Mouse (Mus musculus) megakaryocyte, adult 5-6 weeks (primary cell): Measurements from ENCODE around the gene Rab44. TPM values are rescaled to one million over a fixed set of nuclear protein-coding genes. Genes with fewer than 3 reads are reported as not detected.
"Not testable (repeated sequence)": the region's sequence is repeated elsewhere in the genome, so short reads cannot be mapped to it uniquely, and the experiment has no call there.

Experiments used
- ATAC-seq: 2 replicates; pipeline ENCODE4 v1.8.0; 2016; ENCODE audit warnings: mild to moderate bottlenecking, inconsistent platforms; ENCODE audit not compliant: poor library complexity, severe bottlenecking
- total RNA-seq, 2 experiments: library from RNA; stranded (forward) in 1 of 2; stranded (reverse) in 1 of 2; fragments of 153-499, 151-499 nt in 1 of 2; fragments of 221-1000, 200-1000 nt in 1 of 2; gene quantifications; 2 replicates each; pipeline versions ENCODE4 v1.2.3 to v1.2.4; 2015 to 2017

Rab44 gene
- total RNA-seq, 2 experiments from 2014 or later: 52.2 to 105 TPM

DNA sequence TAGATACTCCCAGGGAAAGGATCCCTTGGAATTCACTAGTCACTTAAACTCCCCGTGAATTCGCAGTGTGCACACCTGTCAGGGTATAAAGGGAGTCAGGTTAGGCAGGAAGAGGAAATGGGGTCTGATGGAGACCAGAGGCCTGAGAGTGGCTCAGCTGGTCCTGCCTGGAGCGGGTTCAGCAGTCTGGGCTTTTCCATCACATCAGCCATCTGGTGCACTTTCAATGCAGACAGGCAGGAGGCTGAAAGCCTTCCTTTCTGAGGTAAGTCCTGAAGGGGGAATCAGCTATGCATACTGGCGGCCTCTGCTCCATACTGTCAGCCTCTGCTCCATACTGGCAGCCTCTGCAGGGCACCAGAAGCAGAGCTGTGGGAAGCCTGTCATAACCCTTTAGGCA is 27.0 kb upstream of the Rab44 start:
- no peak for ATAC-seq

DNA sequence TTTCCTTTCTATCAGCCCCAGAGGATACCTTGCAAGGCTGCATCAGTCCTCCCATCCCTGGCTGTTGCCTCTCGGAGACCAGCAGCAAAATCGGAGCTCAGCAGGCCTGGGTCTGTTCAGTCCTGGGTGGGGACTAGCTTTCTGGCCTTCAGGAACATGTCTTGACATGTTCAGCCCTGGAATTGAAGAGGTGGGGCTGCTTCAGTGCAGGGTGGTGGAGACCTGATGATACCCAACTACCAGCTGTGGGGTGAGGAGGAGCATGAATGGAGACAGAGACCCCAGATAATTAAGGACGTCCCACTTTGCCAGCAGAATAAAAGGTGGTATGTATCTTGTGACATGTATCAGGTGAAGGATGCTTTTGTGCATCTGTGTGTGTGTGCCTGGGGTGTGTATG is 23.2 kb upstream of the Rab44 start, which contains the start of gene Cdkn1a:
Gene Cdkn1a, plus strand, starts transcription at position 201 of the 400 bp plus-strand sequence.
- ATAC-seq: no peak

DNA sequence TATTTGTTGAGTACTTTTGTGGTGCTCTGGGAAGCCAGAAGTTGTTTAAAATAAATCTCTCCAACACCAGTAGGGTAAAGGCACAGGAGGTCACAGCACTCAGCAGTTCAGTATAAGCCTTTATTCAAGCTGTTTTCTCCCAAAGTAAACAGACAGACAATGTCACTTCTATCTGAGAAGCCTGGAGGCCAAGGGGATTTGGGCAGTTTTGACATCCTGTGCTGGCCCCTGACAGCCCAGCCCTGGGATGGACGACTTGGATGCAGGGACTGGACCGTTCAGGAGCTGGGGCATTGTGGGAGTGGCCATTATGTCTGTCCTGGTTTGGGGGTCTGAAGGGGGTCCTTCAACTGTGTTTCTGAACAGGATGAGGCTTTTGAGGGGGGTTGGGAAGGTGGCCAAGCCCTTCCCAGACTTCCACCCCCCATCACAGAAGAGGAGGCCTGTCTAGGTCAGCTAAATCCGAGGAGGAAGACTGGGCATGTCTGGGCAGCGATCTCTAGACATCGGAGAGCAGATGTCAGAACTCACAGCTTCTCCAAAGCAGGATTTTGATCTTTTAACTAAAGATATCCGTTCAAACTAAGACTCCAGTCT is 22.5 kb upstream of the Rab44 start:
- ATAC-seq: no peak

DNA sequence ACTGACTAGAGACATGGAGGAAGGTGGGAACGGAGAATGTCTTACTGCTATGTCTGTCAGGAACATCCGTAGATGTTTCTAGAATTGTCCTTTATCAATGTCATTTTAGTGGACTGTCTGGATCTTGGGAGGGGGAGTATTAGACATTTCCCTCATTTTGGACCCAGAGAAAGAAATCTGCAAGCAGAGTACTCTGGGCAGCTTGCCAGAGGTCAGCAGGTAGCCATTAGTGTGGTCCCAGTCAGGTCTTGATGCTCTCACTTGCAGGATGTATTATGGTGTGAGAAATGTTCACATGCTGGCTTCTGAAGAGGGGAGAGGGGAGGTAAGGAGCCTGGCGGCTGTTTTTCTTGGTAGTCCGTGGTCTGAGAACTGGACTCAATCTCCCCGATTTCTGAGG is 21.4 kb upstream of the Rab44 start:
- no peak for ATAC-seq

DNA sequence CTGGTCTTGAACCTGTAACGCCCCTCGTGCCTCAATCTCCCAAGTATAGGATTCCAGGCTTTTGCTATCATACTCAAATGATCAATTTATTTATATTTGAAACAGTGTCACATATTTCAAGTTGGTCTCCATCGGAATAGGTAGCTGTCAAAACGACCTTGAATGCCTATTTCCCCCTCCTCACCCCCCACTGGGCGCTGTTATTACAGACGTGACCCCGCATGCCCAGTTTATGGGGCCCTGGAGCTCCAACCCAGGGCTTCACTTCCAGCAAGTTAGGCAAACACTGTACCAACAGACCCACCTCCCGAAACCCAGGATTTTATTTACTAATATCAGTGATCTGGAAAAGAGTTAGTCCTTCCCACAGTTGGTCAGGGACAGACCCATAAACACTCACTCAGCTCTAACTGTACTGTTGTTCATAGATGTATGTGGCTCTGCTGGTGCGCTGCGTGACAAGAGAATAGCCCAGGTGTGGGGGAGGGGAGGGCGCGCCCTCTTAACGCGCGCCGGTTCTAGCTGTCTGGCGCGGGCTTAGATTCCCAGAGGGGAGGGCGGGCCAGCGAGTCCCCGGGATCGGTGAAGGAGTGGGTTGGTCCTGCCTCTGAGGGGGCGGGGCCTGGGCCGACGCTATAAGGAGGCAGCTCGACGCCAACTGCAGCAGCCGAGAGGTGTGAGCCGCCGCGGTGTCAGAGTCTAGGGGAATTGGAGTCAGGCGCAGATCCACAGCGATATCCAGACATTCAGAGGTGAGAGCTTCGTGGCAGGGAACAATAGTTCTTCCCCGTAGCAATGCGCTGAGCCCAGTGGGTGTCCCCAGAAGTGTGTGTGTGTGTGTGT is 20.6 kb upstream of the Rab44 start:
- peak; percentile 36 for ATAC-seq

DNA sequence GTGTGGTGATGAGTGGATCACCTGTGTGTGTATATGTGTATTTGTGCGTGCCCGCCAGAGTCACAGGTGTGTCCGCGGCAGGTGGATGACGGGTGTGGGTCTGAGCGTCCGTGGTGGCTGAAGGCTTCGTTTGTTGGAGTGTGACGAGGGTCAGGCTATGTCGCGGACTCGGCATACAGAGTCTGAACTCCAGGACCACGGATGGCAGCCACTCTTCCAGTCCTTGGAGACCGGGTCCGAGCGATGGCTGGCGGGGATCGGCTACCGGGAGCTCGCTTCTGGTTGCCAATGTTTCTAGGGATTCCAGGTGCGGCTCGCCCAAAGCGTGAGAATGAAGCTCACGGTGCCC is 20.0 kb upstream of the Rab44 start:
- ATAC-seq: no peak

DNA sequence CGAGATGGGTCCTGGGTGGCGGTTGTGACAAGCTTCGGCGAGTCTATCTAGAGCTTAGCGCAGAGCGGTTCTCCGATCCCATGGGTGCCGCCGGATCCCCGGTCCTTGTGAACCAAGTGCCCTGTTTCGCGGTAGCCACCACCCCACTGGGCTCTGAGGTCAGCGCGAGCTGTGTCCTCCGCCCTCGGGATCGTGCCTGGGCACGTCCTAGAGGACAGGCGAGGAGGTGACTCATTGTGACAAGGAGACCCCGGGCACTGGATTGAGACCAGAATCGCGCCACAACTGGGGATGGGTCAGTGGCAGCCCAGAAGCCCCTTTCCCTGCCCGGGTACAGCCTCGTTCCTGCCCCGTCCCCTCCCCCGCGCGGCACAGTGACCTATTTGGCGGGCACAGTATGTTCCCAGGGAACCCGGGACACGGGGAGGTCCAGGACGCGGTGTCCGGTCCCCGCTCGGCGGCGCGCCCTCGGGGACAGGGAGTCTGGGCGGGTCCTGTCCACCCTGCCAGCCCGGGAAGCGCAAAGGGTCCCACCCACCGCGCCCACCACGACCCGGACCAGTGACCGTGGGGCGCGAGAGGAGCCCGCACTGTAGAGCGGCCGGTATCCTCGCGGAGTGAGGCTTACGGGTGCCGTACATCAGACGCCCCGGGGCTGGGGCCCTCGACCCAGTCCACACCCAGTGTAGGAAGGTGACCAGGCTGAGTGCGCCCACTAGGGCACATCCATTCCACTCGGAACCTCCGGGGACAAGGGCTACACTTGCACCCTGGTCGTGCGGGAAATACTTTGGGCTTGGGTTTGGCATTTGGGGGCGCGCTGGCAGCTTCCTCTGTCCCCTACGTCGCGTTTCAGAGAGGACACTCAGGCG is 19.4 kb upstream of the Rab44 start:
- ATAC-seq: peak; percentile 8

DNA sequence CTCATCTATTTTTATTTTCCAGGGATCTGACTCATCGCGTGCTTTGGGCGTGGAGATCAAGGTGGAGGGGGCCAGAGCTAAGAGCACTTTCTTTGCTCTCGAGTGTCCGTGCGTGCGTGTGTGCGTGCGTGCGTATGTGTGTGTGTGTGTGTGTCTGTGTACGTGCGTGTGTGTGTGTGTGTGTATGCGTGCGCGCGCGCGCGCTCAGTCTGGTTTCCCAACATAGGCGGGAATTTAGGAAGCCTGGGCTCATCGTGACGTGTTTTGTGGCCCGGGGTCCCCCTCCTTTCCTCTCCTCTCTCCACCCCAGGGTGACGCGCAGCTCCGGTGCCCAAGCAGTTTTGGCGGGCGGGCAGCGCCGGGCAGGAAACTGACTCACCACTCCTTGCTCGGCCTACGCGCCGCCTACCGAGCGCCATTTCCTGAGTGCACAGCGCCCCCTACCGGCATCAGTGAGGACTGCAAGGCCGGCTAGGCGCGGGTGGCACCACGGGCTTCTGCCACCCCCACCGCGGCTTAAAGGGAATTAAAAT is 18.7 kb upstream of the Rab44 start:
- peak; percentile 85 for ATAC-seq

DNA sequence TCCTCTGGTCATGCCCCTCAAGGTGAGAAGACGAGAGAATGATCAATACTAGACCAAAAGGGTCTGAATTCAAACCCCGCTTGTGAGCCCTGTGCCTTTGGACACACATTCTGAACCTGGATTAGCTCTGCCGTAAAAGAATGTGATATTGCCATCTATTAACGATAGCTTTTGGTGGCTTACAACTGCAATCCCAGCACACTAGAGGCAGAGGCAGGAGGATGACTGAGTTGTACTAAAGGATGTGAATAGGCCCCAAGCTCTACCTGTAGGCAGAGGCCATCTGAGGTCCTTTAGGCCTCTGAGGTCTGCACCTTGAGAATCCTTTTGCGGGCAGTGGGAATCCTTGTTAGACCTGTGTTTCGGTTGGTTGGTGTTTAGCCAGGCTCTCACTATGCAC is 17.7 kb upstream of the Rab44 start:
- ATAC-seq: no peak

DNA sequence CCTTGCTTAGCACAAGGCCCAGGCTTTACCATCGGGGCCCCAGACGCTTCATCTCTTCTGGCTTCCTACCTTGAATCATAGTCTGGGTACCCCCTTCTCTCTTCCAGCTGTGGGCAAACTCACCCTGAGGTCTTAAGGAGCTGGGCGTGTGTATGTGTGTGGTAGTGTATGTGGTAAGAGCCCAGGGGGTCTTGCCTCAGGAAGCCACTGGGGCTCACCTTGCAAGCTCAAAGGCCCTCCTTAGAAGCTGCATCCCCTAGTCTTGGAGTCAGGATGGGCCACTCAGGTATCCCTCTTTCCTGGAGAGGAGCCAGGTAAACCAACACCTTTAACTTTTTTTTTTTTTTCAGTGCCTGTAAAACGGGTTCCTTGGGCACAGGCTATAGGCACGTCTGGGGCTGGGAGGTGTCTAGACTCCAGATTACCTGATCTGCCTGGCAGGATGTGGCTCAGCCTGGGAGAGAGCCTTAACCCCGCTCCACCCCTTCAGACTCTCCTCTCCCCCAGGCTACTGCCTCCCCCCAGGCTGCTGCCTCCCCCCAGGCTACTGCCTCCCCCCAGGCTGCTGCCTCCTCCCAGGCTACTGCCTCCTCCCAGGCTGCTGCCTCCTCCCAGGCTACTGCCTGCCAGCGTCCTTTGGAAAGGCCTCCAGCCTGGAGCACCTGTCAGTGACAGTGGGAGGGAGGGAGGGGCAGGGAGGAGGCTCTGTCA is 16.9 kb upstream of the Rab44 start:
- ATAC-seq: no peak

DNA sequence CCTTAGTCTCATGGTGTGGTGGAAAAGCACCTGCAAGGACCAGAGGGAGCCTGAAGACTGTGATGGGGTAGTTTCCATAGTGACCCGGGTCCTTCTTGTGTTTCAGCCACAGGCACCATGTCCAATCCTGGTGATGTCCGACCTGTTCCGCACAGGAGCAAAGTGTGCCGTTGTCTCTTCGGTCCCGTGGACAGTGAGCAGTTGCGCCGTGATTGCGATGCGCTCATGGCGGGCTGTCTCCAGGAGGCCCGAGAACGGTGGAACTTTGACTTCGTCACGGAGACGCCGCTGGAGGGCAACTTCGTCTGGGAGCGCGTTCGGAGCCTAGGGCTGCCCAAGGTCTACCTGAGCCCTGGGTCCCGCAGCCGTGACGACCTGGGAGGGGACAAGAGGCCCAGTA is 15.7 kb upstream of the Rab44 start:
- ATAC-seq: no peak

DNA sequence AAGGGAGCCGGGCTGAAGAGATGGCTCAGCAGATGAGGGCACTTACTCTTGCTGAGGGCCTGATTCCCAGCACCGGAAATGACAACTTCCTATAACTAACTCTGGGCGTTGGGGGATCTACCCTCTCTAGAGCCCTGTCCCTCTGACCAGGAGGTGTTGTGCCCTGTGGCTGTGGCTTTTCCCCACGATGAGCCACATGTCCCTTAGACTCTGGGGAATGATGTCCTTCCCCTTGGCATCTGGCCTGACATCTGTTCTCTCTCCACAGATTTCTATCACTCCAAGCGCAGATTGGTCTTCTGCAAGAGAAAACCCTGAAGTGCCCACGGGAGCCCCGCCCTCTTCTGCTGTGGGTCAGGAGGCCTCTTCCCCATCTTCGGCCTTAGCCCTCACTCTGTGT is 14.9 kb upstream of the Rab44 start:
- no peak for ATAC-seq

DNA sequence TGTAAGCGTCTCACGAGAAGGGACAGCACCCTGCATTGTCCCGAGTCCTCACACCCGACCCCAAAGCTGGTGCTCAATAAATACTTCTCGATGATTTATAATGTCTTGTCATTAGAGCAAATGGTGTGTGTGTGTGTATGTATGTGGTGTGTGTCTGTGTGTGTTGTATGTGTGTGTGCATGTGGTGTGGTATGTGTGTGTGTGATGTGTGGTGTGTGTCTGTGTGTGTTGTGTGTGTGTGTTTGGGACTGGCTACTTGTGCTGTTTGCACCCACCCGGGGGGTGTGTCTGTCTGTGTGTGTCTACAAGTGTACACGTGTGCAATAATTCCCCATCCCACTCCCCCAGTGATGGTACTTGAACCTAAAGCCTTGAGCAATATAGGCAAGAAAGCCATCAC is 13.3 kb upstream of the Rab44 start:
- no peak for ATAC-seq

DNA sequence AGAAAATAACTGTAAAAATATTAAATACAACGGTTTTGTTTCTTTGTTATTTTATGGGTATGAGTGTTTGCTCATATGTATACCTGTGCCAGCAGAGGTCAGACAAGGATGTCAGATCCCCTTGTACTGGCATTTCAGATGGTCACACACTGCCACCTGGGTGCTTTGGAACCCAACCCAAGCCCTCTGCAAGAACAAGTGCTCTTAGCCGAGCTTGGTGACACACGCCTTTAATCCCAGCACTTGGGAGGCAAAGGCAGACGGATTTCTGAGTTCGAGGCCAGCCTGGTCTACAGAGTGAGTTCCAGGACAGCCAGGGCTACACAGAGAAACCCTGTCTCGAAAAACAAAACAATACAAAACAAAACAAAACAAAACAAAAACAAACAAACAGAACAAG is 3.6 kb upstream of the Rab44 start:
- not testable (repeated sequence) for ATAC-seq

DNA sequence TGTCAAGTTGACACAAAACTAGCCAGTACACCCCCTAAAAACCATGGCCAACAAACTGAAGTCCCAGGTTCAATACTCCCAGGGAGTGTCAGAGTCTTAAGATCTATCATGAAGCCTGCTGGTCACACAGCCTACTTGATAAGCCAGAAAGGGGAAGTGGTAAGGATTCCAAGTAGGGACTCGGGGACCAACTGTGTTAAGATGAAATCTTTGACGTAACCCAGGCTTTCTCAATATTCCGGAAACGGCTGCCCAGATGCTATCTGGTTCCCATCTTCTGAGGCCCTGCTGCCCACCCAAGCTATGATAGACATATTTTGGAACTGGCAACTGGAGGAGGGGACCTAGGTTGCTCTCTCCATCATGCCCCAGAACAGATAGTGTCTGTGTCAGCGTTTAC is 2.6 kb upstream of the Rab44 start:
- ATAC-seq: peak; percentile 84

DNA sequence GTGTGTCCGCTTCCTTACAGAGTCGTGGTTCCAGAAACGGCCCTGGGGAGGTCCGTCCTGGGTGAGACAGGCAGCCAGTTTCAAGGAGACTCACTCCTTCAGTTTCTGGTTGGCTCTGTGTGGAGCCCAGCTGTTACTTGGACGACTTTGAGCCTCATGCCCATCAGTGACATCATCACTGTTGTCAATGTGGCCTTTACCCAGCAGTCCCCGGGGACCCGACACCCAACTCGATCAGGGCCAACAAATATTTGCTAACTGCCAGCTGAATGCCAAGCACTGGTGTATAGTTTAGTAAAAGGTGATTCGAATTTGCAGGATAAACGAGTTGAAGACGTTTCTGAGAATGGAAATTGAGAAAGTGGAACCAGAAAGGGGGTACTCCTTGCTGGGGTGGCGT is 2.1 kb downstream of the Rab44 start:
- no peak for ATAC-seq

DNA sequence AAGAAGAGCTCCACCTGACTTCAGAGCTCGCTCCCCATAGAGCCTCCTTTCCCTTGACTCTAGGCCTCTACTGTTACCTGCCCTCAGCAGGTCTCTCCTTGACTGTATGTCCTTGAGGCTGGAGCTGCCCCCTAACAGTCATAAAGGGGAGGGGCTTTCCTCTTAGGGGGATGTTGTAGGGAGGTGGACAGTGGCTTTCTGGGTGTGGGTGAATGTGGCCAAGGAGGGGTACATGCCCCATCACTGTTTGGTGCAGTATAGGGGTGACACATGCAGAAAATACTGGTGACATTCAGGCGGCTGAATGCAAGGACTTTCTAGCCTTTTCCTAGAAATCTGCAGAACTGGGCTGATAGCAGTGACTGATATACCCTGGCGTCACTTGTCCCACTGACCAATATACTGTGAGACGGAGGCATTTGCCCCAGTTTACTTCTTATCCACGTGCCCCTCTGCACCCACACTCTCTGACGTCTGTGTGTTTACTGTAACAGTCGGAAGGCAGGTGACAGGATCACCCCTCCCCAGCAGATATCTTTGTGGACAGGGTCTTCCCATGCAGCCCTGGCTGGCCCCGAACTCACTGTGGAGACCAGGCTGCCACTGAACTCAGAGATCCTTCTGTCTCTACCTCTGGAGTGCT is 3.2 kb downstream of the Rab44 start:
- no peak for ATAC-seq

DNA sequence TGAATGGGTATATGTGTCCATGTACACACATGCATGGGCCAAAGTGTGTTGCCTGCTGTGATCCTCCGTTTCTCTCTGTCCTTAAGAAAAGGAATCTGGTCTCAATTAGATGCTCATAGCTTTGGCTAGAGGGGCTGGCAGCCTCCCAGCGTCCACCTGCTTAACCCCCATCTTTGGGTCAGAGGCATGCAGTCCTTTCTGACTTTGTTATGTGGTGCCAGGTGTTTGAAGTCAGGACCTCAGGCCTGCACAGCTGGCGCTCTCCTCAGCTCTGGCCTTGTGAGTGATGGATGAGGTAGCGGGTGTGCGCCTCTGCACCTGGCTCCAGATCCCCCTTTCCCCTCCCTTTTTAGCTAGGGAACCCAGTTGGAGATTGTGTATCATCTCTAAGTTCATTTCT is 4.1 kb downstream of the Rab44 start:
- ATAC-seq: no peak

DNA sequence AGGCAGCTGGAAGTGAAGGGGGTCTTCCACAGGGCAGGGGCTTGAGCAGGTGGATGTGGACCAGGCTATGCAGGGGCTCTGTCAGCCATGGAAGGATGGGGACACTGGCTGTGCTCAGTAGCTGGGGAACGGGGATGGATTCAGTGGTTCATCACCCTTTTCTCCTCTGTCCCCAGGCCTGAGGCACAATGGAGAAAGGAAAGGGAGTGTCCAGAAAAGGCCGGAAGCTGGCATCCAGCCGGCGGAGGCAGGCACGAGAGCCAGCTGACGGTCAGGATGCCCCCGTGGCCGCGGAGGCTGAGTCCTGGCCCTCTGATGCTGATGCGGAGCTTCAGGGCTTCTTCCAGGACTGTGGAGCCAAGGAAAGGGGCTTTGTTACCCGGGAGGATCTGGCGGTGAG is 6.7 kb downstream of the Rab44 start:
- no peak for ATAC-seq

DNA sequence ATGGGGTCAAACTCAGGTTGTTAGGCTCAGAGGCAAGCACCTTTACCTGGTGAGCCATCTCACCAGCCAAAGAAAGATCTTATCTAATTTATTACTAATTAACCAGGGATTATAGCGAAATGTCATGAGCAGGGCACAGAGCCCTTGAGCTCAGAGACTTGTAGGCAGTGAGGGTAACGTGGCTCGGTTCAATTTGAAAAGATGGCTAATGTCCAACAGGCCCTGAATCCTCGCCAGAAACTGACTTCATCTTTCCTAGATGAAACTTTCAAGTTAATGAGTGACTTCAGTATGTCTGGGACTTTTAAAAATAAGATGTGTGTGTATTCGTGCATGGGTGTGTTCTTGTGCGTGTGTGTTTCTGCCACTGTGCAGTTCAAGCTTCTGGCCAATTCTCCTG is 8.9 kb downstream of the Rab44 start:
- no peak for ATAC-seq
